Mouse (Mus musculus): ENCODE data around the gene Fam107a.

Fam107a gene

GRCm38 (mm10) chr14:8256881-8257280 lies 60.9 kb downstream of the Fam107a start:
- no peak for DNase-seq (ENCODE audit: low spot score)

GRCm38 (mm10) chr14:8256072-8256471 lies 61.8 kb downstream of the Fam107a start:
- DNase-seq (ENCODE audit: low spot score): no peak

- DNase-seq (ENCODE audit: low spot score): no peak
Observed at GRCm38 (mm10) chr14:8255076-8255729, 62.6 kb downstream of the Fam107a start.

DNA sequence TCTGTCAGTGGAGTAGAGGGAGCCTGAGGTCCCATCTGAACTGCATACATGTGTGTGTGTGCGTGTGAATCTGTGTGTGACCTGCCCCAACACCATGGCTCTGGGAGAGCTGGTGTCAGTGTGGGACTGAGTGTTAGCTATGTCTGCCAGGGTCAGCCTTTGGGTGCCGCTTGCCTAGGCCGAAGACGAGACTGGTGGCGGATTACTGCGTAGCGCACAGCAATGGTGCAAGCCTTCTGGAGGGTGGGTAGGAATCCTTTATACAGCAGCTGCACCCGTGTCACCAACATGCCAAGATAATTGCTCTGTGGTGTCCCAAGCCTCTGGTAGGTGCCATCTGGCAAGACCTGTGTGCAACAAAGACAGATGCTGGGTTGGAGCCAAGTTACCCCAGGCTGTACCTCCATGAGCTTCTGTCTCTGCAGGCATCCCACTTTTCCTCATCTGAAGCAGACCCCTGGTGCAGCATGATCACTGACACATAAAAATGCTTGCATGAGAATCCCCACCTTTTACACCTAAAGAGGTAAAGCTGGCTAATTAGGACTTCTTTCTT lies 66.4 kb downstream of the Fam107a start:
- DNase-seq (ENCODE audit: low spot score): no peak

- DNase-seq (ENCODE audit: low spot score): no peak
Observed at GRCm38 (mm10) chr14:8250141-8250871, 67.5 kb downstream of the Fam107a start.

DNA sequence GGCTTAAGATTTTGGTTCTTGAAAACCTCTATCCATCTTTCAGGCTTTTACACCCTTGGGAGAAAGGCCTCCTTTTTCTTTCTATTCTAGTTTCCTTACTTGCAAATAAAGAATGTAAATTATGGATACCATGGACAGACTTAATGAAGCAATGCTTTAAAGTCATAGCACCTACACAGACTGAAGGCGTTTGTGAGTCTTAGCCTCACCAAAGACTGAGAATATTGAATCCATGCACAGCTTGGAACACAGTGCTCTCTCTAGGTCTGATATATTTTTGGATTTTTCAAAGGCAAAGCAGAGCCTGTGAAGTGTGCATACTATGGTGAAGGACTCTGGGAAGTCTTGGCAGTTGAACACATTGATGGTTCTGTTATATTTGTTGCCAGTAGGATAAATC lies 68.6 kb downstream of the Fam107a start:
- DNase-seq (ENCODE audit: low spot score): no peak

GRCm38 (mm10) chr14:8246878-8247277 lies 70.9 kb downstream of the Fam107a start:
- no peak for DNase-seq (ENCODE audit: low spot score)
